Mouse (Mus musculus): Measurements from ENCODE around the gene Mettl1. TPM values are rescaled to one million over a fixed set of nuclear protein-coding genes. Genes with fewer than 3 reads are reported as not detected.
A peak's percentile ranks its signal among the peaks of the same experiment; 100 is the strongest.

Gene Mettl1
- polyA plus RNA-seq, 1 experiment = 20.2 TPM

DNA sequence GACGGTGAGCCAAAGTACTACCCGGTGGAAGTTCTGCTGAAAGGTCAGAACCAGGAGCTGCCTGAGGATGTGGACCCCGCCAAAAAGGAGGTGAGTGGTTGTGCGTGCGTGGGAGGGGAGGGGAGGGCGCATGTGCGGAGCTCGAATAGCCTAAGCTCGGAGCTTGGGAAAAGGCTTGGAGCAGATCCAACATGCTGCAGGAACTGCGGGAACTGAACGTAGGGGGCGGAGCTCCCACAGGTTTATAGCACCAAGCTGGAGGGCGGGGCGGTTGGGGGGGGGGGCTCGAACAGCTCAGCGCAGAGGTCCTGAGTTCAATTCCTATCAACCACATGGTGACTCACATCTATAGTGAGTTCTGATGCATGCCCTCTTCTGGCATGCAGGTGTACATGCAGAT, 22.8 kb upstream of the Mettl1 start:
- no peak overlapping the region for H3K9ac ChIP-seq (ENCODE audit: low read depth, poor library complexity, severe bottlenecking)
- H3K27me3 ChIP-seq (ENCODE audit: control insufficient read depth, insufficient read depth, low read length, poor library complexity, severe bottlenecking) = no peaks in the 10 kb centered on the region
- H3K4me3 ChIP-seq (ENCODE audit: low read depth, low read length) = no peak overlapping the region
- no peak overlapping the region for H3K27ac ChIP-seq (ENCODE audit: insufficient read depth, low read length)
- H3K9me3 ChIP-seq (replicated peaks; ENCODE audit: control insufficient read depth, insufficient read depth, low read length, poor library complexity, severe bottlenecking) = no peaks in the 10 kb centered on the region
- no peak for TF ChIP-seq POLR2A (IDR thresholded peaks at IDR 0.05; ENCODE audit: insufficient read depth, low read length)
- H3K4me1 ChIP-seq (ENCODE audit: control insufficient read depth, insufficient read depth, low read length) = no peaks in the 10 kb centered on the region
- H3K36me3 ChIP-seq (ENCODE audit: control insufficient read depth, insufficient read depth, low read length, poor library complexity, severe bottlenecking) = no peaks in the 10 kb centered on the region

DNA sequence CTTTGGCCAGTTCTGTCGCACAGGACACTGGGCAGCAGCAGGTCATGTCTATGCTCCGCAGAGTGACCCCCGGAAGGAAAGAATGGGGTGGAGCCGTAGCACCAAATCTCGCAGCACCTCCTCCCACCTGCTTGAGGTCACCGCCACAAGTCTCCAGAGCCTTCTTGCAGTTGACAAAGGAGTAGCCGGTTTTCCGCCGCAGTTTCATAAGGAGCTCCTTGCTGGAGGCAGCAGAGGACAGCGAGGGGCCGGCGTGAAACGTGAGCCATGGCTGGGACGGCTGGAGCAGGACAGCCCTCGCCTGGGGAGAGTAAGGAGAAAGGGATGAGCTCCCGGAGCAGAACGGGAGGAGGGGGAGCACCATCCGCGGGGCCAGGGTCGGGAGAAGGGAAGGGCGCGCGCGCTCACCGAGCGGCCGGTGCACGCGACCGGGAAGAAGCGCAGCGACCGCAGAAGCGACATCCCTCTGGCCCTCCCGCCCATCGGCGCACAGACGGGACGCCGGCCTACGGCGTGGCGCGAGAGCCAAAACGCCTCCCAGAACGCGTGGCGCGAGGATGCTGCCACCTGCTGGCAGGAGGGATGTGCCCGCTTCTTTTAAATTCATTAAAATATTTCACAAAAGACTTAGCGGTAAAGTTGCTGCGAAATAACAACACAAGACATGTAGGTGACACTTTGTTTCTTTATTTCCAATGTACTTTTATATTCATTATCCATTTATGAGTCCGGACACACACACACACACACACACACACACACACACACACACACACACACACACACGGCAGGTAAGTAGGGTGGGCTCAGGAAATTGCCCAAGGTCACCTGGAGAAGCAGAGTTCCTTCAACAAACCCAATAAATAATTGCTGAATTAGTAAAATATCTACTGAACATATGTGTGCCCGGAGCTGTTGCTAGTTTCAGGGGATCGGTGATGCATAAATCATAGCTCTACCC, 10.6 kb upstream of the Mettl1 start, which contains the start of gene Tsfm:
Gene Tsfm (minus strand): TSS at position 505 of the 961 bp plus-strand sequence.
- TF ChIP-seq CTCF (IDR thresholded peaks at IDR 0.05; ENCODE audit: low read depth, low read length) = peak; percentile 86
- TF ChIP-seq POLR2A (IDR thresholded peaks at IDR 0.05; ENCODE audit: insufficient read depth, low read length) = no peak
- TF ChIP-seq EP300 (IDR thresholded peaks at IDR 0.05; ENCODE audit: insufficient read depth, low read depth, low read length) = peak; percentile 66; the same call in 1 of the 2 replicates
- H3K9me3 ChIP-seq (replicated peaks; ENCODE audit: control insufficient read depth, insufficient read depth, low read length, poor library complexity, severe bottlenecking) = no peaks in the 10 kb centered on the region
- peak within 1 kb of the TSS; percentile 93 for H3K4me3 ChIP-seq (ENCODE audit: low read depth, low read length)
- H3K27ac ChIP-seq (ENCODE audit: insufficient read depth, low read length) = 0 out of 2 replicates have a peak within 1 kb of the TSS, but pooled peaks have one; percentile 4
- peaks cover 21% of the 10 kb centered on the region for H3K36me3 ChIP-seq (ENCODE audit: control insufficient read depth, insufficient read depth, low read length, poor library complexity, severe bottlenecking)
- H3K27me3 ChIP-seq (ENCODE audit: control insufficient read depth, insufficient read depth, low read length, poor library complexity, severe bottlenecking) = no peaks in the 10 kb centered on the region
- no peaks in the 10 kb centered on the region for H3K4me1 ChIP-seq (ENCODE audit: control insufficient read depth, insufficient read depth, low read length)
- peak within 1 kb of the TSS; percentile 79 for H3K9ac ChIP-seq (ENCODE audit: low read depth, poor library complexity, severe bottlenecking)

DNA sequence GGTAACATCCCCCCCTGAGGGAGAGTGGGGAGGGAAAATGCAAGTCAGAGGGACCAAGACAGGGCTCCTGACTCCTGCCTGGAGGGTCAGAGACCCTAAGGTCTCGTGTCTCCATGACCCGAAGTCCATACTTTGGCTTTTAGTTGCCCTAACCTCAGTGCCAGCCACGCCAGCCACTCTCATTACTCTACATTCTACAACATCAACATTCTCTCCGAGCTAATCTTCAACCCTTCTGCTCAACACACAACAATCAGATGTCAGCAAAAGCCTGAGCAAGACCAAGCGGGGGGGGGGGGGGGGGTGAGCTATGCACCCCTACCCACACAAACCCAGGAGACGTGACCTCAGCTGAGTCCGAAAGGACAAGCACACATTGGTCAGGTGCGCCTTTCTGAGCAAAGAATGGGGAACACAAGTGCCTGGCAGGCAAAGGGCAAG, 7.9 kb upstream of the Mettl1 start:
- no peak overlapping the region for H3K27ac ChIP-seq (ENCODE audit: insufficient read depth, low read length)
- no peaks in the 10 kb centered on the region for H3K27me3 ChIP-seq (ENCODE audit: control insufficient read depth, insufficient read depth, low read length, poor library complexity, severe bottlenecking)
- H3K4me3 ChIP-seq (ENCODE audit: low read depth, low read length) = no peak overlapping the region
- no peak overlapping the region for H3K9ac ChIP-seq (ENCODE audit: low read depth, poor library complexity, severe bottlenecking)
- H3K9me3 ChIP-seq (replicated peaks; ENCODE audit: control insufficient read depth, insufficient read depth, low read length, poor library complexity, severe bottlenecking) = no peaks in the 10 kb centered on the region
- no peaks in the 10 kb centered on the region for H3K4me1 ChIP-seq (ENCODE audit: control insufficient read depth, insufficient read depth, low read length)
- H3K36me3 ChIP-seq (ENCODE audit: control insufficient read depth, insufficient read depth, low read length, poor library complexity, severe bottlenecking) = peaks cover 5% of the 10 kb centered on the region
- TF ChIP-seq CTCF (IDR thresholded peaks at IDR 0.05; ENCODE audit: low read depth, low read length) (no peak), POLR2A (IDR thresholded peaks at IDR 0.05; ENCODE audit: insufficient read depth, low read length) (no peak), EP300 (IDR thresholded peaks at IDR 0.05; ENCODE audit: insufficient read depth, low read depth, low read length) (no peak)

DNA sequence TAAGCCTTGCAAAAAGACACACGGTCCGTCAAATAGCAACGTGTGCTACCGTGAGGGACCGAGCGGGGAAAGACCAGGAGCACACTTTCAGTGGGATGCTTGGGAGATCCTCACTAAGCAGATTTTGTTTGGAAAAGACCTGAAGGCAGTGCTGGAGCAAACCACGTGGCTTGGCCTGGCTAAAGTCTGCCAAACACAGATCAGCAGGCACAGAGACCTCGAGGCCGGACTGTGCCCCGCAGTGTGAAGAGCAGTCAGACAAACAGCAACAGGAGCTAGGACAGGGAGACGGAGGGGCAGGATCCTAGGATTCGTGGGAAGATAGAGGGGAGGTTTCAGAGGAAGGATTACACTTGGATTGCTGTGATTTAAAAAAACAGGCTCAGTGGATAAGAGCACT, 4.9 kb upstream of the Mettl1 start:
- H3K27me3 ChIP-seq (ENCODE audit: control insufficient read depth, insufficient read depth, low read length, poor library complexity, severe bottlenecking) = no peaks in the 10 kb centered on the region
- TF ChIP-seq CTCF (IDR thresholded peaks at IDR 0.05; ENCODE audit: low read depth, low read length) (no peak), POLR2A (IDR thresholded peaks at IDR 0.05; ENCODE audit: insufficient read depth, low read length) (no peak), EP300 (IDR thresholded peaks at IDR 0.05; ENCODE audit: insufficient read depth, low read depth, low read length) (no peak)
- H3K36me3 ChIP-seq (ENCODE audit: control insufficient read depth, insufficient read depth, low read length, poor library complexity, severe bottlenecking) = no peaks in the 10 kb centered on the region
- H3K27ac ChIP-seq (ENCODE audit: insufficient read depth, low read length) = no peak overlapping the region
- no peak overlapping the region for H3K4me3 ChIP-seq (ENCODE audit: low read depth, low read length)
- H3K9ac ChIP-seq (ENCODE audit: low read depth, poor library complexity, severe bottlenecking) = no peak overlapping the region
- H3K9me3 ChIP-seq (replicated peaks; ENCODE audit: control insufficient read depth, insufficient read depth, low read length, poor library complexity, severe bottlenecking) = no peaks in the 10 kb centered on the region
- H3K4me1 ChIP-seq (ENCODE audit: control insufficient read depth, insufficient read depth, low read length) = no peaks in the 10 kb centered on the region

DNA sequence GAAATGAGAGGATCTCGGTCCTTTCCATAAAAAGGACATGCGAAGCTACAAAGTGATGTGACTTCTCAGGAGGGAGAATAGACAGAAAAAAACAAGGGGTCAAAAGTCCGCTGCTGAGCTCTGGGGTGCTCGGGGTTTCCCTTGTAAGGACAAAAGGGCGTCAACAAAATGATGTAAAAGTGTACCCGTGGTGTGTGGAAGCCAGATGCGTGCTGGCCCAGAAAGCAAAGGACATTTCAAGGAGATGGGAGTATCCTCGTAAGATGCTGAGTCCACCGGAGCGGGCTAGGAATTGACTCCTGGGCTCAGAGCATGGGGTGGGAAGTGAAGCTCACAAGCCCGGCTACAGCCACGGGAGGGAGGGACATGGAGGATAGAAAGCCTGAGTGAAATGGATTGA, 3.6 kb upstream of the Mettl1 start:
- TF ChIP-seq CTCF (IDR thresholded peaks at IDR 0.05; ENCODE audit: low read depth, low read length) = no peak
- TF ChIP-seq POLR2A (IDR thresholded peaks at IDR 0.05; ENCODE audit: insufficient read depth, low read length) = no peak
- TF ChIP-seq EP300 (IDR thresholded peaks at IDR 0.05; ENCODE audit: insufficient read depth, low read depth, low read length) = no peak
- no peaks in the 10 kb centered on the region for H3K4me1 ChIP-seq (ENCODE audit: control insufficient read depth, insufficient read depth, low read length)

More for the DNA sequence above, 3.6 kb upstream of the Mettl1 start:
- Histone ChIP-seq H3K27ac (ENCODE audit: insufficient read depth, low read length) (no peak overlapping the region), H3K9ac (ENCODE audit: low read depth, poor library complexity, severe bottlenecking) (no peak overlapping the region), H3K36me3 (ENCODE audit: control insufficient read depth, insufficient read depth, low read length, poor library complexity, severe bottlenecking) (no peaks in the 10 kb centered on the region), H3K4me3 (ENCODE audit: low read depth, low read length) (no peak overlapping the region), H3K9me3 (replicated peaks; ENCODE audit: control insufficient read depth, insufficient read depth, low read length, poor library complexity, severe bottlenecking) (no peaks in the 10 kb centered on the region), H3K27me3 (ENCODE audit: control insufficient read depth, insufficient read depth, low read length, poor library complexity, severe bottlenecking) (no peaks in the 10 kb centered on the region)
